In the genomic region with DNA sequence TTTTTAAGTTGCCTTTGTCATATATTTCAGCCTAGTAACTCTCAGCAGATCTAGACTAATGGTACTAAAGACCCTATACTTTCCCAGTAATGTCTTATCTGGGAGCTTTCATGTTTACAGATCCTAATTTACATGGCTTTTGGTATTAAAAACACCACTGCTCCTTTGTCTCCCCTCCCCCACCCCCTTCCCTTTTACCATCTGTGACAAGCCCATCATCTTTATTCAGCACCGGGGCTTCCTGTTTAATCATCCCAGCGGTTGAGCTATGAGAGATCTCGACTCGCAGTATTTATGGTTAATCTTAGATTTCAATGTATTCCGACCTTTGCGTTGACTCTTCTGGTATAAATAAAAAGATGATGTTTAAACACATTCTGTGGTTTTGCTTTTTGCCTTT, we compare ENCODE assay signal across 26 mouse cellular contexts.
DNase-seq lines count a peak whose midpoint lies in the region; ATAC-seq lines count a peak whose summit lies in the region.
"Had no signal": no experiment of that assay in that cellular context is flagged by ENCODE, and none has a peak within 500 bp of the region (broad histone marks: within the 10 kb centered on the region; RNA-seq: fewer than 3 reads in every experiment).

No protein-coding gene starts in this region.

- no peaks in the 10 kb centered on the region for H3K27me3 ChIP-seq in forebrain, embryonic 13.5 days
- no peaks in the 10 kb centered on the region for H3K27me3 ChIP-seq in forebrain, embryonic 10.5 days (ENCODE audit: poor library complexity, severe bottlenecking)
- no peaks in the 10 kb centered on the region for H3K27me3 ChIP-seq in intestine, embryonic 14.5 days (replicated peaks; ENCODE audit: control insufficient read depth, insufficient read depth, low read length)
- no peaks in the 10 kb centered on the region for H3K27me3 ChIP-seq in intestine, embryonic 15.5 days (replicated peaks)
- H3K27me3 ChIP-seq: embryonic facial prominence, embryonic 15.5 days; heart, embryonic 12.5 days; hindbrain, embryonic 15.5 days; limb, embryonic 12.5 days; megakaryocyte, embryonic 14.5 days; neural tube, embryonic 13.5 days had no signal

- DNase-seq in forebrain, embryonic 10.5 days (ENCODE audit: extremely low spot score, low spot score) = no peak
- peak; percentile 15 for DNase-seq in intestine, embryonic 14.5 days (ENCODE audit: low spot score)
- peak; percentile 11 for DNase-seq in retina, embryonic 14.5 days (ENCODE audit: low spot score)
- DNase-seq in retina, postnatal 1 day = no peak
- no peak for DNase-seq in kidney, postnatal 10 days
- DNase-seq: adrenal gland, postnatal 14 days; cerebellum, adult 8-10 months; cerebellum, postnatal 36 days; embryo, embryonic 11 days; gastrocnemius, postnatal 14 days; heart, adult 18-20 months; heart, postnatal 10 days; kidney, postnatal 36 days; liver, postnatal 0 days; lung, postnatal 36 days had no signal

- no peak overlapping the region for H3K9ac ChIP-seq in forebrain, embryonic 13.5 days
- H3K9ac ChIP-seq in intestine, embryonic 14.5 days (ENCODE audit: low read length) = no peak overlapping the region
- no peak overlapping the region for H3K9ac ChIP-seq in intestine, embryonic 15.5 days
- H3K9ac ChIP-seq: embryonic facial prominence, embryonic 15.5 days; heart, embryonic 12.5 days; hindbrain, embryonic 15.5 days; limb, embryonic 12.5 days; liver, postnatal 0 days; neural tube, embryonic 13.5 days had no signal

- no peaks in the 10 kb centered on the region for H3K4me1 ChIP-seq in forebrain, embryonic 13.5 days
- H3K4me1 ChIP-seq in forebrain, embryonic 10.5 days = no peaks in the 10 kb centered on the region
- peaks cover 5% of the 10 kb centered on the region; the same call in 1 of the 2 replicates for H3K4me1 ChIP-seq in intestine, embryonic 14.5 days (replicated peaks; ENCODE audit: control insufficient read depth, insufficient read depth, low read length)
- no peaks in the 10 kb centered on the region for H3K4me1 ChIP-seq in intestine, embryonic 15.5 days (replicated peaks)
- H3K4me1 ChIP-seq: embryonic facial prominence, embryonic 15.5 days; heart, embryonic 12.5 days; hindbrain, embryonic 15.5 days; limb, embryonic 12.5 days; megakaryocyte, embryonic 14.5 days had no signal

- no peaks in the 10 kb centered on the region for H3K36me3 ChIP-seq in forebrain, embryonic 13.5 days (ENCODE audit: poor library complexity, severe bottlenecking)
- H3K36me3 ChIP-seq in forebrain, embryonic 10.5 days (replicated peaks) = no peaks in the 10 kb centered on the region
- H3K36me3 ChIP-seq in intestine, embryonic 14.5 days (ENCODE audit: control insufficient read depth, insufficient read depth, low read length) = no peaks in the 10 kb centered on the region
- H3K36me3 ChIP-seq in intestine, embryonic 15.5 days = no peaks in the 10 kb centered on the region
- H3K36me3 ChIP-seq: embryonic facial prominence, embryonic 15.5 days; heart, embryonic 12.5 days; hindbrain, embryonic 15.5 days; limb, embryonic 12.5 days; neural tube, embryonic 13.5 days had no signal

- H3K4me2 ChIP-seq in forebrain, embryonic 13.5 days = no peak overlapping the region
- no peak overlapping the region for H3K4me2 ChIP-seq in intestine, embryonic 14.5 days (ENCODE audit: low read length)
- H3K4me2 ChIP-seq in intestine, embryonic 15.5 days (replicated peaks) = no peak overlapping the region
- H3K4me2 ChIP-seq: embryonic facial prominence, embryonic 15.5 days; heart, embryonic 12.5 days; hindbrain, embryonic 15.5 days; limb, embryonic 12.5 days; liver, embryonic 11.5 days; neural tube, embryonic 13.5 days had no signal

- 0 out of 2 replicates have a peak overlapping the region, but pooled peaks have one; percentile 12 for H3K27ac ChIP-seq in forebrain, embryonic 13.5 days
- H3K27ac ChIP-seq in forebrain, embryonic 10.5 days = no peak overlapping the region
- no peak overlapping the region for H3K27ac ChIP-seq in intestine, embryonic 14.5 days (ENCODE audit: low read depth)
- no peak overlapping the region for H3K27ac ChIP-seq in intestine, embryonic 15.5 days
- H3K27ac ChIP-seq: embryonic facial prominence, embryonic 15.5 days; hindbrain, embryonic 15.5 days; limb, embryonic 12.5 days; neural tube, embryonic 13.5 days had no signal

- no peak for ATAC-seq in forebrain, embryonic 13.5 days
- no peak for ATAC-seq in intestine, embryonic 14.5 days (replicated peaks; ENCODE audit: low FRiP score, low TSS enrichment, low read depth)
- no peak for ATAC-seq in intestine, embryonic 15.5 days
- ATAC-seq: CD4-positive, CD25-positive, alpha-beta regulatory T cell, adult 4 months; intestine, postnatal 0 days; liver, postnatal 0 days had no signal

- no peaks in the 10 kb centered on the region; the same call in 1 of the 2 replicates for H3K9me3 ChIP-seq in forebrain, embryonic 13.5 days (replicated peaks)
- peaks cover 3% of the 10 kb centered on the region; the same call in 1 of the 2 replicates for H3K9me3 ChIP-seq in forebrain, embryonic 10.5 days
- no peaks in the 10 kb centered on the region for H3K9me3 ChIP-seq in intestine, embryonic 14.5 days (ENCODE audit: control insufficient read depth, low read length)
- no peaks in the 10 kb centered on the region for H3K9me3 ChIP-seq in intestine, embryonic 15.5 days
- H3K9me3 ChIP-seq: embryonic facial prominence, embryonic 15.5 days; hindbrain, embryonic 15.5 days; limb, embryonic 12.5 days; neural tube, embryonic 13.5 days had no signal

- WGBS in forebrain, embryonic 13.5 days = 64% methylated on average over 6 of the region's 6 CpGs
- WGBS in forebrain, embryonic 10.5 days = 89% methylated on average over 6 of the region's 6 CpGs
- 44% methylated on average over 6 of the region's 6 CpGs for WGBS in intestine, embryonic 14.5 days
- 50% methylated on average over 6 of the region's 6 CpGs for WGBS in intestine, embryonic 15.5 days

- no peak overlapping the region for H3K4me3 ChIP-seq in forebrain, embryonic 13.5 days
- no peak overlapping the region for H3K4me3 ChIP-seq in forebrain, embryonic 10.5 days
- H3K4me3 ChIP-seq in intestine, embryonic 14.5 days (ENCODE audit: low read depth, low read length) = no peak overlapping the region
- no peak overlapping the region for H3K4me3 ChIP-seq in intestine, embryonic 15.5 days (replicated peaks)
- H3K4me3 ChIP-seq: embryonic facial prominence, embryonic 15.5 days; heart, embryonic 12.5 days; hindbrain, embryonic 15.5 days; limb, embryonic 12.5 days; megakaryocyte, embryonic 14.5 days; neural tube, embryonic 13.5 days had no signal

Comparison
In these comparisons a context has a peak if more than half of its experiments do, and no peak if none do; other contexts are left out.
1. DNase-seq: peak in intestine, embryonic 14.5 days (single experiment) and retina, embryonic 14.5 days (single experiment); none in forebrain, embryonic 10.5 days (single experiment), retina, postnatal 1 day (single experiment) and kidney, postnatal 10 days (single experiment).